Mouse (Mus musculus) forebrain, embryonic 15.5 days (tissue): ENCODE data around the gene Trappc10. TPM values are rescaled to one million over a fixed set of nuclear protein-coding genes. Genes with fewer than 3 reads are reported as not detected.

ENCODE experiments used
- ATAC-seq: fragments of 200-750 bp; cut with Nextera tagmentation; replicated peaks from 2 replicates; pipeline ENCODE4 v1.8.0; 2017; ENCODE audit warnings: mild to moderate bottlenecking, moderate TSS enrichment, moderate library complexity
- H3K27ac ChIP-seq: fragments of 300-500 bp; sonication (generic); replicated peaks from 2 replicates; pipeline ENCODE4 v1.5.1; 2015; ENCODE audit warnings: mild to moderate bottlenecking, inconsistent platforms
- H3K27me3 ChIP-seq: fragments of 300-500 bp; sonication (generic); 2 replicates; pipeline ENCODE4 v1.6.1; 2015; ENCODE audit warnings: inconsistent platforms
- H3K36me3 ChIP-seq: fragments of 300-500 bp; sonication (generic); 2 replicates; pipeline ENCODE4 v1.6.1; 2015; ENCODE audit warnings: mild to moderate bottlenecking, inconsistent platforms
- H3K4me1 ChIP-seq: fragments of 300-500 bp; sonication (generic); 2 replicates; pipeline ENCODE4 v1.6.1; 2015; ENCODE audit warnings: inconsistent platforms
- H3K4me2 ChIP-seq: fragments of 300-500 bp; sonication (generic); replicated peaks from 2 replicates; pipeline ENCODE4 v1.6.1; 2015; ENCODE audit warnings: mild to moderate bottlenecking, inconsistent platforms
- H3K4me3 ChIP-seq: fragments of 300-500 bp; sonication (generic); 2 replicates; pipeline ENCODE4 v1.5.1; 2015; ENCODE audit warnings: mild to moderate bottlenecking, inconsistent platforms
- H3K9ac ChIP-seq: fragments of 300-500 bp; sonication (generic); replicated peaks from 2 replicates; pipeline ENCODE4 v1.6.1; 2015; ENCODE audit warnings: mild to moderate bottlenecking, inconsistent platforms
- H3K9me3 ChIP-seq: fragments of 300-500 bp; sonication (generic); 2 replicates; pipeline ENCODE4 v1.6.1; 2016; ENCODE audit warnings: inconsistent platforms
- WGBS: fragments of 180-500 bp; shearing (Covaris S2); methylation state at CpG from one replicate; pipeline ENCODE4 v1.1.7; 2015; ENCODE audit warnings: mixed read lengths; 5-methylcytosine and 5-hydroxymethylcytosine counted together
- polyA plus RNA-seq: library from polyadenylated mRNA; unstranded; fragments of >200 nt; fragmentation: Nextera tagmentation; extraction: Ambion mirVana; gene quantifications from 2 replicates; pipeline ENCODE4 v1.2.1, GENCODE M21; 2015

The Trappc10 gene
- polyA plus RNA-seq, 1 experiment from 2014 or later, result 27.2 TPM

- WGBS, result 35% methylated on average over 8 of the region's 8 CpGs
- Histone ChIP-seq H3K9me3 (no peaks in the 10 kb centered on the region), H3K4me2 (no peak overlapping the region), H3K4me1 (no peaks in the 10 kb centered on the region), H3K36me3 (peaks cover 46% of the 10 kb centered on the region), H3K4me3 (no peak overlapping the region), H3K27ac (no peak overlapping the region), H3K9ac (no peak overlapping the region), H3K27me3 (no peaks in the 10 kb centered on the region)
- ATAC-seq, result peak; percentile 70
Observed at GRCm38 (mm10) chr10:78279210-78279609, 34.8 kb upstream of the Trappc10 start.

GRCm38 (mm10) chr10:78277835-78278234 is 33.4 kb upstream of the Trappc10 start:
- Histone ChIP-seq H3K9ac (no peak overlapping the region), H3K27ac (no peak overlapping the region), H3K4me3 (no peak overlapping the region), H3K36me3 (peaks cover 50% of the 10 kb centered on the region), H3K27me3 (no peaks in the 10 kb centered on the region), H3K9me3 (no peaks in the 10 kb centered on the region), H3K4me1 (no peaks in the 10 kb centered on the region), H3K4me2 (no peak overlapping the region)
- WGBS, result 91% methylated on average over 3 of the region's 3 CpGs
- no peak for ATAC-seq

DNA sequence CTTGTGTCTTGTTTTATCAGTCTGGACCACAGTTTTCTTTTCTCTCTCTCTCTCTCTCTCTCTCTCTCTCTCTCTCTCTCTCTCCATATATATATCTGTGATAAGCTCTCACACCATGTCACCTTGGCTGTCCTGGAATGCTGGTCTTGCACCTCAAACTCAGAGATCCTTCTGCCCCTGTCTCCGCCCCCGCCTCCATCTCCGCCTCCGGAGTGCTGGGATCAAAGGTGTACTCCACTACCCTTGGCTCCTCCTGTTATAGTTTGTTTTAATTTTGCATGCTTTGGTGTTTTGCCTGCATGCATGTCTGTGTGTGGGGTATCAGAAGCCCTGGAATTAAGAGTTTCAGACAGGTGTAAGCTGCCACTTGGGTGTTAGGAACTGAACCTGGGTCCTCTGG is 31.8 kb upstream of the Trappc10 start:
- no peak for ATAC-seq
- no peaks in the 10 kb centered on the region for H3K9me3 ChIP-seq
- no peaks in the 10 kb centered on the region for H3K27me3 ChIP-seq
- 95% methylated on average over 4 of the region's 4 CpGs for WGBS
- no peak overlapping the region for H3K9ac ChIP-seq
- no peaks in the 10 kb centered on the region for H3K4me1 ChIP-seq
- H3K36me3 ChIP-seq, result peaks cover 48% of the 10 kb centered on the region
- no peak overlapping the region for H3K4me3 ChIP-seq
- H3K4me2 ChIP-seq, result no peak overlapping the region
- no peak overlapping the region for H3K27ac ChIP-seq

DNA sequence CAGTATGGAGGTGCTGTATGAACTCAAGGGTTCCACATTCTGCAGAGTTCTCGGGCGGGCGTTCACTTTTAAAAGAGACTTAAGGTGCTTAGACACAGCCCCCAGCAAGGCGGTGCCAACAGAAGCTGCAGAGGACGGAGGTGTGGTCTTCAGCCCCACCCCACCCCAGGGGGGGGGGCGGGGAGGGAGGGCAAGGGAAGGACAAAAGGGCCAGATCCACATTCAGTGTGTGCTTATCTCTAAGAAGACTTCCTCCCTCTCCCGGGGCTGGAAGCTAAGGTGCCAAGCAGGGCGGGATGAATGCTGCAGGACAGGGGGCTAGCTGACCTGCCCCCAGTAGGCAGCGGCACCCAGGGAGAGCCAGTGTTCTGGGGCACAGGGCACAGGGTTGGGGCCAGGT is 28.5 kb upstream of the Trappc10 start:
- WGBS, result 30% methylated on average over 9 of the region's 9 CpGs
- ATAC-seq, result no peak
- peaks cover 40% of the 10 kb centered on the region for H3K36me3 ChIP-seq

GRCm38 (mm10) chr10:78265881-78266280 is 21.4 kb upstream of the Trappc10 start:
- Histone ChIP-seq H3K36me3 (peaks cover 3% of the 10 kb centered on the region; the same call in 1 of the 2 replicates), H3K4me2 (no peak overlapping the region), H3K9ac (no peak overlapping the region), H3K27me3 (no peaks in the 10 kb centered on the region), H3K9me3 (no peaks in the 10 kb centered on the region), H3K4me1 (no peaks in the 10 kb centered on the region), H3K27ac (no peak overlapping the region), H3K4me3 (no peak overlapping the region)
- ATAC-seq, result no peak
- 72% methylated on average over 3 of the region's 3 CpGs for WGBS

More for the DNA sequence above, 28.5 kb upstream of the Trappc10 start:
- no peak overlapping the region for H3K4me2 ChIP-seq
- H3K27me3 ChIP-seq, result no peaks in the 10 kb centered on the region
- no peaks in the 10 kb centered on the region for H3K4me1 ChIP-seq
- H3K9ac ChIP-seq, result no peak overlapping the region
- no peaks in the 10 kb centered on the region for H3K9me3 ChIP-seq
- no peak overlapping the region for H3K27ac ChIP-seq
- H3K4me3 ChIP-seq, result no peak overlapping the region

DNA sequence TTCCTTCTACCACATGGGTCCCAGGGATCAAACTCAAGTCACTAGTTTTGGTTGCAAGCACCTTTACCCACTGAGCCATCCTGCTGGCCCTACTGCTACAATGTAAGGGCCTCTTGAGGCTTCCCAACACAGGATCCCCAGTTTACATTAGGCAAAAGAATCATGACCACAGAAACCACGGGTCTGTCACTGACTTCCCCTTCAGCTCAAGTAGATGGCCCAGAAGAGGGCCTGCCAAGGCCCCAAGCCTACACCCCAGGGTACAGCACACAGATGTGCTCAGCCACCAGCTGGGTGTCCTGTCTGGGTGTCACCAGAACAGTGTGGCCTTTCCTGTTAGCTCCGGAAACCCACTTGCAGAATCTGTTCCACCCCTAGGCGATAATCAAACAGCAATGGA is 20.3 kb upstream of the Trappc10 start:
- no peaks in the 10 kb centered on the region for H3K27me3 ChIP-seq
- ATAC-seq, result no peak
- peaks cover 4% of the 10 kb centered on the region; the same call in 1 of the 2 replicates for H3K4me1 ChIP-seq
- no peak overlapping the region for H3K9ac ChIP-seq
- H3K9me3 ChIP-seq, result no peaks in the 10 kb centered on the region
- no peak overlapping the region for H3K4me2 ChIP-seq
- no peaks in the 10 kb centered on the region for H3K36me3 ChIP-seq
- H3K4me3 ChIP-seq, result no peak overlapping the region
- H3K27ac ChIP-seq, result no peak overlapping the region
- WGBS, result 88% methylated on average over 3 of the region's 3 CpGs

- H3K9ac ChIP-seq, result no peak overlapping the region
- no peaks in the 10 kb centered on the region for H3K27me3 ChIP-seq
- no peak for ATAC-seq
- no peaks in the 10 kb centered on the region for H3K36me3 ChIP-seq
- H3K4me3 ChIP-seq, result no peak overlapping the region
- no peak overlapping the region for H3K27ac ChIP-seq
- H3K4me1 ChIP-seq, result peaks cover 4% of the 10 kb centered on the region; the same call in 1 of the 2 replicates
- 75% methylated on average over 7 of the region's 7 CpGs for WGBS
- no peak overlapping the region for H3K4me2 ChIP-seq
- no peaks in the 10 kb centered on the region for H3K9me3 ChIP-seq
Observed at GRCm38 (mm10) chr10:78260916-78261650, 16.6 kb upstream of the Trappc10 start.

- 29% methylated on average over 5 of the region's 5 CpGs for WGBS
- no peaks in the 10 kb centered on the region for H3K36me3 ChIP-seq
- H3K27me3 ChIP-seq, result no peaks in the 10 kb centered on the region
- no peak overlapping the region for H3K9ac ChIP-seq
- peaks cover 4% of the 10 kb centered on the region; the same call in 1 of the 2 replicates for H3K4me1 ChIP-seq
- H3K4me3 ChIP-seq, result no peak overlapping the region
- no peak for ATAC-seq
- H3K4me2 ChIP-seq, result no peak overlapping the region
- H3K9me3 ChIP-seq, result no peaks in the 10 kb centered on the region
- H3K27ac ChIP-seq, result no peak overlapping the region
Observed at GRCm38 (mm10) chr10:78260322-78260721, 15.9 kb upstream of the Trappc10 start.

DNA sequence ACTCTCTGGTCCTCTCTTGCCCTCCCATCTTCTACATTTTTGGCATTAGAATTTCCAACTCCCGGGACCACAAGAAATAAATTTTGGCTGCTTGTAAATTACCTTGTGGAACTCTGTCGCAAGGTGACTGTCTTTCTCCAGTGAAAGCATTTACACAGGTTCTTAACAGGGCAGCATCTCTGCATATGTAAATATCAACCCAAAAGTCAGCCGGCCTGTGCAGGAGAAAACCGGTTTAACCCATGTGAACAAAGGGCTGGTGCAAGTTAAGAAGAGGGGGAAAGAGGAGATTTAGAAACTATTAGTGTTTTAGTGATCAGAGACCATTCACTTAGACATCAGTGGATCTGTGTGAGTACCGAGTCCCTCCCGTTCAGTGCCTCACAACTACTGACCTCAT is 15.3 kb upstream of the Trappc10 start:
- no peak for ATAC-seq
- H3K4me2 ChIP-seq, result no peak overlapping the region
- no peak overlapping the region for H3K27ac ChIP-seq
- no peak overlapping the region for H3K9ac ChIP-seq
- no peaks in the 10 kb centered on the region for H3K27me3 ChIP-seq
- H3K4me1 ChIP-seq, result peaks cover 4% of the 10 kb centered on the region; the same call in 1 of the 2 replicates
- WGBS, result 53% methylated on average over 6 of the region's 6 CpGs
- no peaks in the 10 kb centered on the region for H3K9me3 ChIP-seq
- no peak overlapping the region for H3K4me3 ChIP-seq
- H3K36me3 ChIP-seq, result no peaks in the 10 kb centered on the region

GRCm38 (mm10) chr10:78259230-78259629 is 14.8 kb upstream of the Trappc10 start:
- no peak overlapping the region for H3K9ac ChIP-seq
- no peak overlapping the region for H3K4me3 ChIP-seq
- H3K9me3 ChIP-seq, result no peaks in the 10 kb centered on the region
- H3K27me3 ChIP-seq, result no peaks in the 10 kb centered on the region
- no peak overlapping the region for H3K4me2 ChIP-seq
- ATAC-seq, result no peak
- H3K36me3 ChIP-seq, result no peaks in the 10 kb centered on the region
- peaks cover 4% of the 10 kb centered on the region; the same call in 1 of the 2 replicates for H3K4me1 ChIP-seq
- no peak overlapping the region for H3K27ac ChIP-seq
- WGBS, result 77% methylated on average over 5 of the region's 5 CpGs

- Histone ChIP-seq H3K36me3 (no peaks in the 10 kb centered on the region), H3K27ac (no peak overlapping the region), H3K27me3 (no peaks in the 10 kb centered on the region), H3K4me3 (no peak overlapping the region), H3K4me1 (peaks cover 4% of the 10 kb centered on the region; the same call in 1 of the 2 replicates), H3K4me2 (no peak overlapping the region), H3K9me3 (no peaks in the 10 kb centered on the region), H3K9ac (no peak overlapping the region)
- 75% methylated on average over 6 of the region's 6 CpGs for WGBS
- ATAC-seq, result no peak
Observed at GRCm38 (mm10) chr10:78258142-78258675, 13.8 kb upstream of the Trappc10 start.

DNA sequence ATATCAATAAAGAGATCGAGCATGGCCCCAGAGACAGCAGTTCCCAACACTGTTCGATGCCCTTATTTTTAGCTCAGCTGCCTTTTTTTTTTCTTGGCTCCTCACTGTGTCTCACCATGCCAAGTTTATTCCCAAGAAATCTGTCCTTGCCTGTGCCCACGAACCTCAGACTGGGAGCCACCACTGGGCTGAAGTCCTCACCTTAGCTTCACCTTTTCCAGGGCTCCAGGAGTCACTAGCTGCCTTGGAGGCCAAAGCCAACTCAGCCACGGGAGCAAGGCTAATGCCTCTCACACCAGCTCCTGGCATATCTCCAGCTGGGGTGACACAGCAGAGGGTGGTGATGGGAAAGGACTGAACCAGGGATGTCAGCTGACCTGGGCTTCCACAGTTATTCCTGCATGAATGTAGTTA is 11.2 kb upstream of the Trappc10 start:
- Histone ChIP-seq H3K4me2 (no peak overlapping the region), H3K4me1 (peaks cover 4% of the 10 kb centered on the region; the same call in 1 of the 2 replicates), H3K9me3 (no peaks in the 10 kb centered on the region), H3K36me3 (no peaks in the 10 kb centered on the region), H3K9ac (no peak overlapping the region), H3K27me3 (no peaks in the 10 kb centered on the region), H3K4me3 (no peak overlapping the region), H3K27ac (no peak overlapping the region)
- 62% methylated on average over 4 of the region's 4 CpGs for WGBS
- no peak for ATAC-seq
